Mouse (Mus musculus) adrenal gland (tissue): Measurements from ENCODE around the gene Olfr655.

Experiments
- intact Hi-C: fragments of 180-260 bp; cut with DNase I; formaldehyde crosslinking; loops from one replicate; pipeline ENCODE4 v1.15.1; 2025
- long read RNA-seq, 2 experiments: library from polyadenylated mRNA; unstranded; transcript quantifications; one replicate each; pipeline ENCODE4 v2.0.0; 2020; ENCODE audit warnings: borderline replicate concordance in 1 of 2; ENCODE audit not compliant: insufficient replicate concordance in 1 of 2

The Olfr655 gene
- long read RNA-seq, experiment 1: 0 reads
- long read RNA-seq, experiment 2: 0 reads

DNA sequence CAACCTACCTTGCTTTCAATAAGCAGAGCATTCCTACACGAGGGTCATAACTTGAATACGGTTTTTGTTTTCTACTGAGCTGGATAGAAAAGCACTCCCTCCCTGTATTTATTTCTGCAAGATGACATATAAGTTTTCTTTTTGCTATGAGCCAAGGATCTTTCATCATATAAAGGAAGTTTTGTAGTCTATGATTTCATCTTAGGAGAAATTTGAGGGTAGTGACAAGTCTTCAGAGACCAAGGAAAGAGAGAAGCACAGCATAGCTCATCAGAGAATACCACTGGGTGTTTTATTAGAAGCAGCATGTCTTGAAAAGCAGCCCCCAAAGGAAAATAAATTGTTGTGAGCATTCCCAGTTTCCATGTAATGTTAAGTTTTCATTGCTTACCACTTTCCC, at the start of gene Olfr655:
TSS of gene Olfr655 (minus strand) at position 101 of the 400 bp plus-strand sequence.
- intact Hi-C loops: no loop called here

DNA sequence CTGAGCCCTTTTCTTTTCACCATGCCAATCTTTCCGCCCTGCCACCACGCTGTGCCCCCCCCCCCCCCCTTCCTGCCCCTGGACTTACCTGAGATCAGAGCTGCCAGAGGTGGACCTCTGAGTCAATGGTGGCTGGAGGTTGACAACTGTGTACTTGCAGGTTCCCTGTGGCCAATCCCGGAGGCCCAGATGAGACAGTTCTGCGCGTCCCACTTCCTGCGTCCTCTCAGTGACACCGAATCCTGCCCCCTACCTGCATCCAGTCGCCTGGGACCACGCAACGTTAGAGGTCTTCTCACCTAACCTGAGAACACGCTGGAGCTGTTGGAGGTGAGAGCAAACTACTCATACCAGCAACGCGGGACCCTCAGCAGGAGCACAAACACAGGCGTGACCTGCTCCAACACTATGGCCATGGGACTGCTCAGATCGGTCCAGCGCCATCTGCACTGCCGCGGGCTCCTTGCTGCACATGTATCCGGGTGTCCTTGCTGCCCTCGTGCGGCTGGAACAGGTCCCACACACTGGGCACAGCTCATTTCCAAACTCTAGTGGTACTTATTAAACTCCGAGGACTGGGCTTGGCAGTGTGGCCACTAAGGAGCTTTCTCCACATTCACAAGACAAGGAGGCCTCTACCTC, 45.4 kb upstream of the Olfr655 start, which contains the start of gene Olfr658:
TSS of gene Olfr658 (minus strand) at position 465 of the 642 bp plus-strand sequence.
- intact Hi-C loops: no loop called here

DNA sequence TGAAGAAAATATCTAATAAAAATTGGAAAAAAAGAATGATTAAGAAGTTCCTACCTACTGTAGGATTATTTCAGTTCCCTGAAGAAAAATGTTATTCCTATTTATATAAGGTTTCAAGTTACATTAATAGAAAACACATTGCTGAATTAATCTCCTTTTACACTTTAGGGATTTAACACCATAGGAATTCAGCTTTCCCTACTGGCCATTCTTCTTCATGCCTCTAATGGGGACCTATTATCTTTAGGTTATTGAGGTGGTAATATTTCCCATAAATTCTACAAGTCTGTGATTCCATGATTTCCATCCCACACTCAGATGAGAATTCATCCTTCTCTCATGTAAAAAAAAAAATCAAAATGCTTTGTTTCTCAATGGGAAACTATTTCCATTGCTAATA, 22.9 kb upstream of the Olfr655 start, which contains the start of gene Olfr657:
TSS of gene Olfr657 (plus strand) at position 301 of the 400 bp plus-strand sequence.
- intact Hi-C loops: no loop called here

DNA sequence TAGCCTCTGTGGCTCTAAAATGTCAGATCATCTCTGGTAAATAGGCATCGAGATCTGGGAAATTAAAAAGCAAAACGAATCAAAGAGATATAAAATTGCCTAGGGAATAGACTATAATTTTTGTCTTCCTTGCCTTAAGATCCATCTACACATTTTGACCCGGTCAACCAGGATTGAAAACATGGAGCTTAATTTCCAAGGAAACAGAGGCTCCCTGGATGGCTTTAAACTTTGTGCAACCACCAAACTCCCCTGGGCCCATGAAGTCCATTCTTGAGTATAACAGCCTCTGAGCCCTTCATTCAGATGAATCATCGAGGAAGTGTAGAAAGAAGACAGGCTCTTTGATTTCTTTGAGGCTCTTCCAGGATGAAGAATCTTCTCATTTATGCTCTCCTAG, 12.1 kb upstream of the Olfr655 start, which contains the start of gene Olfr656:
TSS of gene Olfr656 (plus strand) at position 301 of the 400 bp plus-strand sequence.
- intact Hi-C loops: no loop called here

DNA sequence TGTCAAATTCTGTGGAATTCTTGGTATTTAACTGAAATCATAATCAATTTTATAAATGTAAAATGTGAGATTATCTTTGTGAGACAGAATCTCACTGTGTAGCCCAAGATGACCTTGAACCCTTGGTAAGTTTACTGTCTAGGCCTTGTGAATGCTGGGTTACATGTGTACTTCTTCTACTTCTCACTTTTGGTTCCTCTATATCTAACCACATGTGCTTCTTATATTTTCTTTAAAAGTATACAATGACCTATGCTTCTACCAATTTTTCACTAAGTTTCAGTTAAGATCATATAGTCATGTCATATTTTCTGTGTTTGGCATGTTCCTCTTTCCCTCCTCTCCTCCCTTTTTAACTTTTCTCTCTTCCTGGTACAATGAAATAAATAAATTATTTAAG, 3.1 kb upstream of the Olfr655 start:
- intact Hi-C loops: no loop called here

DNA sequence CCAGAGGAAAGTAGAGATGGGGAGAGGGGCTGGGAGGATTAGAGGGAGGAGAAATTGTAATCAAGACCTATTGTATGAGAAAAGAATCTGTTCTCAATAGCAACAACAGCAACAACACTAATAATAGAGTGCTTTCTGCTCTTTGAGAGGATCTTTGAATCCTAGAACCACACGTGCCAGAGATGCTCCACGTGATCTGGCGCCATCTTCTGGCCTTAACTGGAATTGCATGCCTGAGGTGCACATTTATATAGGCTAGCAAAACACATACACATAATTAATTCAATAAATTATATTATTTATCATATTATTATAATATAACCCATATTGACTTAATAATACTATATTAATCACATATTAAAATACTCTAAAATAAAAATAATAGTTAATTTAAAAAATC, 1.6 kb upstream of the Olfr655 start:
- intact Hi-C loops: no loop called here

DNA sequence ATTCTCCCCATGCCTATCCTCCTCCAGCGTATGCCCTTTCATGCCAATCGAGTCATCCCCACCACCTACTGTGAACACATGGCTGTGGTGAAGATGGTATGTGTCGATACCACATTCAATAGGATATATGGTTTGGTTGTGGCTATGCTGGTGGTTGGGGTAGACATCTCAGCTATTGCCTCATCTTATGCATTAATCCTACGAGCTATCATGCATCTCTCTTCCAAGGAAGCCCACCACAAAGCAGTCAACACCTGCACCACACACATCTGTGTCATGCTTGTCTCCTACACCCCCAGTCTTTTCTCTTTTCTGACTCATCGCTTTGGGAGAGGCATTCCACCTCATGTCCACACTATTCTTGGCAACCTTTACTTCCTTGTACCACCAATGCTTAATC, 13.3 kb downstream of the Olfr655 start:
- intact Hi-C loops: no loop called here

DNA sequence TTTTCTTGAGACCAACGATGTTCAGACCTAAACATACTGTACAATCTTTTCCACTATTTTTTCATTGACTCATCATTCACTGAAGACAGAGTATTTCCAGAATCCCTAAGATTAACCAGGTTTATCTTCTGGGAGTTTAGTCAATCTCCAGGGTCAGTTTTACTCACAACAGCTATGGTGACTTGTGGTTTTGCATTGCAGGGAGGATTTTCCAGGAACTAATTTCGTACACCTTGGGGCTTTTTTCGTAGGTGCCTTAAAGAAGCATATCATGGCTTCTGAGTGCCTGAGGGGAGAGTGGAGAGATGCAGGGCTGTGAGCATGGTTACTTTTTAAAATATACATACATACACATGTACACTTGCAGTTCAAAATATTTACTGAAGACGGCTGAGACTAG, 14.9 kb downstream of the Olfr655 start, which contains the start of gene Olfr654:
TSS of gene Olfr654 (plus strand) at position 301 of the 400 bp plus-strand sequence.
- intact Hi-C loops: no loop called here

DNA sequence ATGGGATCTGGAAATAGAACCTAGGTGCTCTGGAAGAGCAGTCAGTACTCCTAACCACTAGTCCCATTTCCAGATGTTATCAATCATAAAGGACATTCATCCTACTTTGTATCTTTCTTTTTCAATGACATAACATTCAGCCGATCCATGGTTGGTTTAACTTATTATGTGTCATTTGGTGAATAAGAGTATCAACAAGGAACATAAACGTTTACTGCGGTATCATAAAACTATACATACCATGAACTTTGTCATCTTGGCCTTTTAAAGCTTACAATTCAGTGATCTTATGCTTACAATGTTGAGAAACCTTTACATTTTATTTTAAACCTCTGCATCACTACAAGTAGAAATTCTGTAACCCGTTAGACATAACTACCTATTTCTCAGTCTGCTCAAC, 20.1 kb downstream of the Olfr655 start:
- intact Hi-C loops: no loop called here

DNA sequence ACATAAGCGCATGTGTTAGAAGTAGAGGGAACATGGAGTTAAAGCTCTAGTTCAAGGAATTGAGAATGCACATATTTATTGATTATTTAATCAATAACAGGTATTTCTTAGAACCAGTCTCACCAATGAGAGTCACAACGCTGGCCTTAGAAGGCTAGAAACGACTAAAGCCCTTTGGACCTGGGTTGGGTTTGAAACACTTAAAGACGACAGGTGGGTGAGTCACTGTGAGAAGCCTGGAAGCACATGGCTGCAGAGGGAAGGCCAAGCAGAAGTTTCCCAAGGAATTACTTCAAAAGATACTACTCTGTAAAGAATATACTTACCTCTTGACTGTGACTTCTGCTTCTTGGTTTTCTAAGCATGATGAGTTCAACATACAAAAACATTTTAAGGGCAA, 20.7 kb downstream of the Olfr655 start:
- intact Hi-C loops: no loop called here

DNA sequence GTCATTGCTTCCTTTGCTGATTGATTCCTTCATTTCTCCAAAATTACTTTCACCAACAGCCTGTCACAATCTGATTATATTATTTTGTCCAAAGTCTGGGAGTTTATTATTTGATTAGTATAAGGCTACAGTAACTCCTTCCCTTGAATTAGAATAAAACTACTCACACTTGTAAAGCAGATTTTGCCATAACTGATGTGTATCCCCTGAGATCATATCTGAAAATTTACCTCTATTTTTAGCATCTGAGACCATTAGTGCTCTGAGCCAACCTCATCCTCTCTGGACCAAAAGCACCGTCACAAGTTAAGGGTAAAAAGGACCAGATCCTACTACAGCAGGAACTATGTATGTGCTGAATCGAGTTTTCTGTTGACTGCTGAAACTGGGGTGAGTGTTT, 24.6 kb downstream of the Olfr655 start, which contains the start of gene Olfr653:
TSS of gene Olfr653 (plus strand) at position 301 of the 400 bp plus-strand sequence.
- intact Hi-C loops: no loop called here

DNA sequence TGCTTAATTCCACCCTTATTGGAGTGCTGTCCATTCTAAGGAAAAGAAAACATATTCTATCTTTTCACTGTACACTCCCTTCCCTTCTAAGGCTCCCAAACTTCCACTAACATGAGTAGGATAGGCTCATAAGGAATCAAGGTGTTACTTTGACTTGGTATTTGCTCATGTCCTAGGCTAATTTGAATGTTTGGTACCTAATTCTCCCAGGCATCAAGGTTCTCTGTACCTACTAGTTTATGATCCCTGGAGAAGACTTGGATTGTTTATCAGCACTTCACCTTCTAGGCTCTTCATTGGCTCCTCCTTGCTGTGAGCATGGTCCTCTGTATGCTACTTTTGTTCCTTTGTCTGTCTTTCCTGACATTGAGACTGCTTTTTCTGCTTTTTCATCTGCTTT, 41.0 kb downstream of the Olfr655 start, which contains the start of gene Olfr652:
TSS of gene Olfr652 (plus strand) at position 301 of the 400 bp plus-strand sequence.
- intact Hi-C loops: no loop called here

DNA sequence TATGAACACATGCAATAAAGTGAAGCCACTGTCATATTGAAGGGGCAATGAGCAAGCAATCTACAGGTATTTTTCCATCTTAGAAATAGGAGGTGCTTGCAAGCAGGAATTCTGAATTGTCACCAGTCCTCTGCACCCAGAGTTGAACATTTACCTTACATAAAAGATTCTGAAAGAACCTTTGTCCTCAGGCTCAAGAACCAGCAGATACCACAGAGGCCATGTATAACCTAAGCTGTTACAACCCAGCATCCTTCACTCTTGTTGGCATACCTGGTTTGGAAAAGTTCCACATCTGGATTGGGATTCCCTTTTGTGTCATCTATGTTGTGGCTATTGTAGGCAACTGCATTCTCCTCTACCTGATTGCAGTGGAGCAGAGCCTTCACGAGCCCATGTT, 48.9 kb downstream of the Olfr655 start:
- intact Hi-C loops: no loop called here

DNA sequence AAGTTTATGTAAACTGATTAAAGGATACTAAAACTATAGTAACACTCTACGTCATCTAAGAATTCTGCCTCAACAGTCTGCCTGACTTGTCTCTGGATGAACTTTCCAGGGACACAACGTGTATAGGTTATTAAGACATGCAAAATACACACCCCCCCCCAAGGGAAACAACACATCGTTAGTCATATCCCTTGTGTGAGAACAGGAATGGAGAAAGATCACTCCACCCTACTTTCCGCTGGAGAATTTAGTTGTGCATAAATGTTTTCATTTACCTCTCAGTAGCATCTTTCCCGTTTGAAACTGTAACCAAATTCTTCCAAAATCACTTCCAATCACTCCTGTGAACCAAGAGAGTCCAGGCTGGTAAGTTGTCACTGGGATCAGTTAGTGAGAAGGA, 51.7 kb downstream of the Olfr655 start, which contains the start of gene Olfr651:
TSS of gene Olfr651 (plus strand) at position 301 of the 400 bp plus-strand sequence.
- intact Hi-C loops: no loop called here
